8 mouse cellular contexts compared by ENCODE assay signal in the genomic region with DNA sequence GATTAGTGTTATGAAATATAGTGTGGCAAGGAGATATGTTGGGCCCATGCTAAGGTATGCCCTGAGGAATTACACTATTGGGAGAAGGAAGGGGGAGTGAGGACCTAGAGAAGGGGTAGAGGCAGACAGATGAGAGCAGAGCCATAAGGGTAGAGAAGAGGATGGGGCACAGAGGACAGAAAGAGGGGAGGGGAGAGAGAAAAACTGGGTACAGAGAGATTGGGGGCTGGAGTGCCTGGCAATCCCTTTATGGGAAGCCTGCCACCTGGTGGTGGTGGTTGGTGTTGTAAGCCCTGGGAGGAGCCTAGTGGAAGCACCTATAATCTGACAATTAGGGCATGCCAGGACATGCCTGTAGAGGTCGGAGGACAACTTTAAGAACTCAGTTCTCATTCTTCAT. TPM values are rescaled to one million over a fixed set of nuclear protein-coding genes. Genes with fewer than 3 reads are reported as not detected.
DNase-seq lines count a peak whose midpoint lies in the region; ATAC-seq and TF ChIP-seq lines count a peak whose summit lies in the region.

No protein-coding gene starts in this region.

- 17% methylated on average over 1 of the region's 1 CpGs for WGBS in embryonic facial prominence, embryonic 13.5 days
- 28% methylated on average over 1 of the region's 1 CpGs for WGBS in heart, embryonic 14.5 days
- 19% methylated on average over 1 of the region's 1 CpGs for WGBS in kidney, postnatal 0 days
- WGBS in liver, embryonic 13.5 days (ENCODE audit: insufficient replicate concordance), result 16% methylated on average over 1 of the region's 1 CpGs

- H3K9ac ChIP-seq in embryonic facial prominence, embryonic 13.5 days, result no peak overlapping the region
- H3K9ac ChIP-seq in heart, embryonic 14.5 days (ENCODE audit: low read length), result no peak overlapping the region
- no peak overlapping the region for H3K9ac ChIP-seq in kidney, postnatal 0 days (ENCODE audit: low read depth, low read length)
- H3K9ac ChIP-seq in liver, embryonic 13.5 days, result no peak overlapping the region

- no peak overlapping the region for H3K27ac ChIP-seq in embryonic facial prominence, embryonic 13.5 days
- H3K27ac ChIP-seq in heart, embryonic 14.5 days (replicated peaks in 1 of 2; ENCODE audit: control insufficient read depth in 1 of 2, insufficient read depth in 1 of 2, low read depth in 2 of 2, low read length in 2 of 2), result no peak overlapping the region
- H3K27ac ChIP-seq in kidney, postnatal 0 days, result no peak overlapping the region
- H3K27ac ChIP-seq in liver, embryonic 13.5 days, result no peak overlapping the region

- H3K9me3 ChIP-seq in embryonic facial prominence, embryonic 13.5 days, result no peaks in the 10 kb centered on the region
- H3K9me3 ChIP-seq in heart, embryonic 14.5 days (ENCODE audit: control insufficient read depth, low read length), result no peaks in the 10 kb centered on the region
- no peaks in the 10 kb centered on the region for H3K9me3 ChIP-seq in kidney, postnatal 0 days (replicated peaks; ENCODE audit: low read length)
- H3K9me3 ChIP-seq in liver, embryonic 13.5 days (replicated peaks), result no peaks in the 10 kb centered on the region

- H3K4me1 ChIP-seq in embryonic facial prominence, embryonic 13.5 days, result no peaks in the 10 kb centered on the region
- no peaks in the 10 kb centered on the region for H3K4me1 ChIP-seq in heart, embryonic 14.5 days (ENCODE audit: control insufficient read depth in 2 of 2, insufficient read depth in 2 of 2, low read length in 2 of 2)
- H3K4me1 ChIP-seq in kidney, postnatal 0 days (replicated peaks; ENCODE audit: insufficient read depth, low read length), result no peaks in the 10 kb centered on the region
- H3K4me1 ChIP-seq in liver, embryonic 13.5 days (replicated peaks), result no peaks in the 10 kb centered on the region

- peaks cover 45% of the 10 kb centered on the region for H3K36me3 ChIP-seq in embryonic facial prominence, embryonic 13.5 days
- peaks cover 24% of the 10 kb centered on the region for H3K36me3 ChIP-seq in heart, embryonic 14.5 days (ENCODE audit: control insufficient read depth, insufficient read depth, low read length)
- H3K36me3 ChIP-seq in kidney, postnatal 0 days (ENCODE audit: insufficient read depth, low read length), result 0 out of 2 replicates have a peak, but pooled peaks cover 18% of the 10 kb centered on the region
- H3K36me3 ChIP-seq in liver, embryonic 13.5 days, result no peaks in the 10 kb centered on the region
- H3K36me3 ChIP-seq in splenic B cell, adult 2 months (ENCODE audit: control insufficient read depth, insufficient read depth, low read length, poor library complexity, severe bottlenecking), result no peaks in the 10 kb centered on the region; the same call in 1 of the 2 replicates

- H3K27me3 ChIP-seq in embryonic facial prominence, embryonic 13.5 days, result no peaks in the 10 kb centered on the region
- H3K27me3 ChIP-seq in heart, embryonic 14.5 days (ENCODE audit: control insufficient read depth, insufficient read depth, low read length), result no peaks in the 10 kb centered on the region
- no peaks in the 10 kb centered on the region for H3K27me3 ChIP-seq in kidney, postnatal 0 days (ENCODE audit: insufficient read depth, low read length)
- no peaks in the 10 kb centered on the region for H3K27me3 ChIP-seq in liver, embryonic 13.5 days
- H3K27me3 ChIP-seq in splenic B cell, adult 2 months (ENCODE audit: control insufficient read depth, insufficient read depth, low read length, poor library complexity, severe bottlenecking), result no peaks in the 10 kb centered on the region

- no peak overlapping the region for H3K4me3 ChIP-seq in embryonic facial prominence, embryonic 13.5 days
- H3K4me3 ChIP-seq in heart, embryonic 14.5 days (ENCODE audit: control insufficient read depth in 1 of 2, insufficient read depth in 1 of 2, low read depth in 1 of 2, low read length in 2 of 2), result no peak overlapping the region
- H3K4me3 ChIP-seq in kidney, postnatal 0 days (replicated peaks; ENCODE audit: low read depth, low read length), result no peak overlapping the region
- H3K4me3 ChIP-seq in liver, embryonic 13.5 days (replicated peaks), result no peak overlapping the region

- no peak overlapping the region for H3K4me2 ChIP-seq in embryonic facial prominence, embryonic 13.5 days
- no peak overlapping the region for H3K4me2 ChIP-seq in heart, embryonic 14.5 days (ENCODE audit: low read length)
- H3K4me2 ChIP-seq in kidney, postnatal 0 days (ENCODE audit: low read length), result no peak overlapping the region
- H3K4me2 ChIP-seq in liver, embryonic 13.5 days, result no peak overlapping the region

- peak; percentile 92 to 94 for DNase-seq in B cell, adult 2 months
- DNase-seq in adrenal gland, postnatal 14 days, result peak; percentile 92
- peak; percentile 67 for DNase-seq in kidney, postnatal 0 days (ENCODE audit: low spot score)
- DNase-seq in liver, embryonic 13.5 days, result peak; percentile 68
- DNase-seq in neural tube, embryonic 10.5 days (ENCODE audit: extremely low spot score, low spot score), result peak; percentile 72
- peak; percentile 86 for DNase-seq in splenic B cell, adult 2 months (ENCODE audit: low read depth, low spot score)

- peak; percentile 69; the same call in 1 of the 2 replicates for ATAC-seq in embryonic facial prominence, embryonic 13.5 days (ENCODE audit: insufficient number of reproducible peaks, insufficient read depth, low FRiP score, low TSS enrichment, low read depth)
- ATAC-seq in heart, embryonic 14.5 days (ENCODE audit: insufficient number of reproducible peaks, insufficient read depth, low FRiP score, low read depth), result 0 out of 2 replicates have a peak, but pooled peaks have one; percentile 35
- peak; percentile 73; the same call in 1 of the 2 replicates for ATAC-seq in kidney, postnatal 0 days (replicated peaks; ENCODE audit: low FRiP score, low read depth)
- ATAC-seq in liver, embryonic 13.5 days (ENCODE audit: low read depth), result peak; percentile 75

- TF ChIP-seq CTCF in kidney, postnatal 0 days (IDR thresholded peaks at IDR 0.05; ENCODE audit: low read depth), result peak; percentile 83

RNA-seq across cellular contexts. Expression of a gene that starts 39.4 kb away (rescaled TPM):
- 22.4 and 26.7 TPM in 2 replicates for total RNA-seq in adrenal gland, postnatal 14 days (2021)
- 13.6 and 14.5 TPM in 2 replicates for polyA plus RNA-seq in embryonic facial prominence, embryonic 13.5 days (2015; fragmentation: Nextera tagmentation; extraction: Ambion mirVana)
- 6.8 and 7.8 TPM in 2 replicates for polyA plus RNA-seq in heart, embryonic 14.5 days (2014; fragmentation: Nextera tagmentation; extraction: Ambion mirVana)
- 8.1 and 9.2 TPM in 2 replicates for polyA plus RNA-seq in kidney, postnatal 0 days (2015; fragmentation: Nextera tagmentation; extraction: Ambion mirVana)
- polyA plus RNA-seq in liver, embryonic 13.5 days (2015; fragmentation: Nextera tagmentation; extraction: Ambion mirVana), result 2.0 and 2.7 TPM in 2 replicates

RNA-seq across cellular contexts. Expression of a gene that starts 47.0 kb away (rescaled TPM):
- total RNA-seq in adrenal gland, postnatal 14 days (2021), result 7.5 and 9.8 TPM in 2 replicates
- polyA plus RNA-seq in embryonic facial prominence, embryonic 13.5 days (2015; fragmentation: Nextera tagmentation; extraction: Ambion mirVana), result 12.4 and 12.5 TPM in 2 replicates
- 4.1 and 4.2 TPM in 2 replicates for polyA plus RNA-seq in heart, embryonic 14.5 days (2014; fragmentation: Nextera tagmentation; extraction: Ambion mirVana)
- polyA plus RNA-seq in kidney, postnatal 0 days (2015; fragmentation: Nextera tagmentation; extraction: Ambion mirVana), result 4.0 and 4.9 TPM in 2 replicates
- polyA plus RNA-seq in liver, embryonic 13.5 days (2015; fragmentation: Nextera tagmentation; extraction: Ambion mirVana), result 1.5 and 1.9 TPM in 2 replicates
